Comparison of ENCODE assay signal across 10 mouse cellular contexts in the genomic region with DNA sequence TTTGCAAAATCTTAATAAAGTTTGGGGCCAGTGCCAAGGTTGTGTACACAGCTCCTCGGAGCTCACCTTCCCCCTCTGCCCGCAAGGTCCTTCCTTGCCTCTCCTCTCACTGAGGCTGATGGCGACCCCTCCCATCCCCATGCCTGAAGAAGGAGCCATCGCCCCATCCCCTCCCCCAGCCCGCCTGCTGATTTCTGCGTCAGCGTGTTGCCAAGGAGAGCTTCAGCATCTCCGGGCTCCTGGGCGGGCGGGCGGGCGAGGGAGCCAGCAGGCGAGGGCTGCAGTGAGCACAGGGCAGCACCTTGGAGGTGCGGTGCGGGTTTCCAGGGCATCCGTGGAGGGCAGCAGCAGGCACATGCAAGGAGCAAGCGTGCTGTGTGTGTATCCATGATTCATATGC. TPM values are rescaled to one million over a fixed set of nuclear protein-coding genes. Genes with fewer than 3 reads are reported as not detected.
DNase-seq lines count a peak whose midpoint lies in the region; ATAC-seq and TF ChIP-seq lines count a peak whose summit lies in the region.
"Had no signal": no experiment of that assay in that cellular context is flagged by ENCODE, and none has a peak within 500 bp of the region (broad histone marks: within the 10 kb centered on the region; RNA-seq: fewer than 3 reads in every experiment).

No protein-coding gene starts in this region.

- no peak overlapping the region for H3K9ac ChIP-seq in intestine, postnatal 0 days (ENCODE audit: low read depth, low read length)

- TF ChIP-seq CTCF in intestine, postnatal 0 days (IDR thresholded peaks at IDR 0.05; ENCODE audit: low read depth): no peak

- no peaks in the 10 kb centered on the region for H3K36me3 ChIP-seq in intestine, postnatal 0 days (ENCODE audit: control insufficient read depth, insufficient read depth)

- no peak for ATAC-seq in cerebellum, adult (ENCODE audit: insufficient number of reproducible peaks, low FRiP score, low TSS enrichment)
- ATAC-seq in intestine, postnatal 0 days: peak; percentile 38; the same call in 1 of the 2 replicates
- ATAC-seq in granulocyte monocyte progenitor cell, adult 5-6 weeks (replicated peaks; ENCODE audit: poor library complexity, severe bottlenecking): no peak

- peak; percentile 42 for DNase-seq in cerebellum, adult 9-11 months
- DNase-seq in lung, postnatal 10 days: peak; percentile 31
- DNase-seq in lung, postnatal 25 days (ENCODE audit: low spot score): no peak
- peak; percentile 68 for DNase-seq in retina, embryonic 14.5 days (ENCODE audit: low spot score)
- no peak for DNase-seq in thymus, postnatal 25 days

- H3K4me1 ChIP-seq in intestine, postnatal 0 days (replicated peaks; ENCODE audit: control insufficient read depth, insufficient read depth, low read length): no peaks in the 10 kb centered on the region

- H3K27me3 ChIP-seq in intestine, postnatal 0 days (replicated peaks; ENCODE audit: control insufficient read depth, insufficient read depth, low read length): no peaks in the 10 kb centered on the region
- H3K27me3 ChIP-seq: megakaryocyte, embryonic 14.5 days had no signal

- H3K4me3 ChIP-seq in intestine, postnatal 0 days (ENCODE audit: low read depth, low read length): no peak overlapping the region

- 6% methylated on average over 17 of the region's 17 CpGs for WGBS in intestine, postnatal 0 days

- peak overlapping the region; percentile 47 for H3K4me2 ChIP-seq in intestine, postnatal 0 days (replicated peaks; ENCODE audit: low read depth)

- no peaks in the 10 kb centered on the region for H3K9me3 ChIP-seq in intestine, postnatal 0 days (ENCODE audit: control insufficient read depth)

- no peak overlapping the region for H3K27ac ChIP-seq in intestine, postnatal 0 days (ENCODE audit: low read depth, low read length)

RNA-seq across cellular contexts. Expression of a gene that starts 28.4 kb away (rescaled TPM):
- 1.7 and 2.4 TPM in 2 replicates for polyA plus RNA-seq in intestine, postnatal 0 days (2015; fragmentation: Nextera tagmentation; extraction: Ambion mirVana)
- total RNA-seq in granulocyte monocyte progenitor cell, adult 5-6 weeks (2014; fragmentation: Nextera tagmentation): 0.19 TPM in 2 replicates
- 0.30 TPM in 1 of 2 replicates, not detected in the other for total RNA-seq in granulocyte monocyte progenitor cell, adult 5-6 weeks (2017)

RNA-seq across cellular contexts. Expression of a gene that starts 37.0 kb away (rescaled TPM):
- polyA plus RNA-seq in intestine, postnatal 0 days (2015; fragmentation: Nextera tagmentation; extraction: Ambion mirVana): not detected in 2 replicates
- not detected in 2 replicates for total RNA-seq in granulocyte monocyte progenitor cell, adult 5-6 weeks (2014; fragmentation: Nextera tagmentation)
- total RNA-seq in granulocyte monocyte progenitor cell, adult 5-6 weeks (2017): not detected in 2 replicates
- total RNA-seq: common myeloid progenitor, adult 5-6 weeks had no signal

RNA-seq across cellular contexts. Expression of a gene that starts 41.5 kb away (rescaled TPM):
- 1.5 TPM in 2 replicates for polyA plus RNA-seq in intestine, postnatal 0 days (2015; fragmentation: Nextera tagmentation; extraction: Ambion mirVana)
- 1.6 and 2.1 TPM in 2 replicates for total RNA-seq in granulocyte monocyte progenitor cell, adult 5-6 weeks (2014; fragmentation: Nextera tagmentation)
- total RNA-seq in granulocyte monocyte progenitor cell, adult 5-6 weeks (2017): 0.99 TPM in 1 of 2 replicates, not detected in the other

Comparison
In these comparisons a context has a peak if more than half of its experiments do, and no peak if none do; other contexts are left out.
1. DNase-seq: peak in cerebellum, adult 9-11 months (single experiment), lung, postnatal 10 days (single experiment) and retina, embryonic 14.5 days (single experiment); none in lung, postnatal 25 days (single experiment) and thymus, postnatal 25 days (single experiment).